Mouse (Mus musculus): Measurements from ENCODE around the gene Olfr1369-ps1. TPM values are rescaled to one million over a fixed set of nuclear protein-coding genes. Genes with fewer than 3 reads are reported as not detected.
A peak's percentile ranks its signal among the peaks of the same experiment; 100 is the strongest.
"Not testable (repeated sequence)": the region's sequence is repeated elsewhere in the genome, so short reads cannot be mapped to it uniquely, and the experiment has no call there.

Olfr1369-ps1 gene
- polyA plus RNA-seq (2015; fragmentation: Nextera tagmentation; extraction: Ambion mirVana) = 0.05 TPM in 1 of 2 replicates, not detected in the other

GRCm38 (mm10) chr13:21111183-21111582 is at the start of gene Olfr1369-ps1:
Gene Olfr1369-ps1 (plus strand): TSS chr13:21111483.
- not testable (repeated sequence) for H3K4me1 ChIP-seq; H3K9ac ChIP-seq; H3K27me3 ChIP-seq (replicated peaks); H3K27ac ChIP-seq; H3K36me3 ChIP-seq (replicated peaks); H3K4me2 ChIP-seq; ATAC-seq (replicated peaks); H3K9me3 ChIP-seq; H3K4me3 ChIP-seq
- 63% methylated on average over 3 of the region's 3 CpGs for WGBS

GRCm38 (mm10) chr13:21066021-21066420 is 45.3 kb upstream of the Olfr1369-ps1 start:
- no peaks in the 10 kb centered on the region for H3K4me1 ChIP-seq
- no peaks in the 10 kb centered on the region for H3K36me3 ChIP-seq (replicated peaks)
- H3K27ac ChIP-seq = no peak overlapping the region
- ATAC-seq (replicated peaks) = no peak
- no peak overlapping the region for H3K4me2 ChIP-seq
- H3K9me3 ChIP-seq = no peaks in the 10 kb centered on the region
- H3K9ac ChIP-seq = no peak overlapping the region
- no peaks in the 10 kb centered on the region for H3K27me3 ChIP-seq (replicated peaks)
- no peak overlapping the region for H3K4me3 ChIP-seq
- 87% methylated on average over 2 of the region's 2 CpGs for WGBS

DNA sequence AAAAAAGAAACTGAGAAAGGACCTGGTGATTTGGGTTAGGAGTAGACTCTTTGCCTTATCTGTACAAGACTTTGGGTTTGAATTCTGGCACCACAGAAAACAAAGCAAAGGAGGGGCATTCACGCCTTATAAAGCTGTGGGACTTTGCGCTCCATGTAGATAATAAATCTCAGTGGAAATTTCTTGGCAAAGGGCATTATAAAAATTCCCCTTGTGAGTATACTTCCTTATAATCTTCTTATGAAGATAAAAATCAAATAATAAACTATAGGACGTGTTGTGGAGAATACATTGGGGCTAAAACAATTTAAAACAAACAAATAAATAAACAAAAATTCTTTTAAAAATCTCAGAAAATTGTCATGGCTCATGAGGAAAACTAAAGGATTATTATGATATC is 36.4 kb upstream of the Olfr1369-ps1 start, which contains the start of gene Olfr1370:
Olfr1370 (minus strand) TSS at position 101 of the 400 bp plus-strand sequence.
- H3K9me3 ChIP-seq = no peaks in the 10 kb centered on the region
- no peaks in the 10 kb centered on the region for H3K27me3 ChIP-seq (replicated peaks)
- H3K4me2 ChIP-seq = no peak within 1 kb of the TSS
- H3K27ac ChIP-seq = no peak within 1 kb of the TSS
- WGBS = 86% methylated on average over 3 of the region's 3 CpGs
- no peaks in the 10 kb centered on the region for H3K4me1 ChIP-seq
- no peak for ATAC-seq (replicated peaks)
- no peak within 1 kb of the TSS for H3K9ac ChIP-seq
- no peak within 1 kb of the TSS for H3K4me3 ChIP-seq
- no peaks in the 10 kb centered on the region for H3K36me3 ChIP-seq (replicated peaks)

GRCm38 (mm10) chr13:21082686-21083085 is 28.6 kb upstream of the Olfr1369-ps1 start:
- WGBS = 77% methylated on average over 2 of the region's 2 CpGs

DNA sequence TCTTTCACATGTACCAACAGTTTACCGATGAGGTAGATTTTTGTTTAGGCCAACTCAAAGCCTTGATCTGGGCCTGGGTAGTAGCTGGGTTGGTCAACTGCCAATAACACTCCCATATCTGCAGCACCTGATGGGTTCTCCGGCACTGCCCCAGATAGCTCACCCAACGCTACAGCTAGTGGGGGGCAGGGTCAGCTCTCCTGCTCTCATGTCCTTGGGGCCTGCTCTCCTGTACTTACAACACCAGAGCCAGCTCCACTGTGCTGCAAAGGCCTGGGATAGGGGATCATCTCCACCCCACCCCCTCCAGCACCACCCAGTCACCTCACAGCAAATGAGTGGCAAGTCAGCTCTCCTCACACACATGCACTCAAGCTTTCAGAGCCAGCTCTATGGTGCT is 1.5 kb upstream of the Olfr1369-ps1 start:
- Histone ChIP-seq H3K4me2 (no peak overlapping the region), H3K9ac (no peak overlapping the region), H3K36me3 (replicated peaks) (no peaks in the 10 kb centered on the region), H3K27ac (no peak overlapping the region), H3K4me1 (no peaks in the 10 kb centered on the region), H3K9me3 (no peaks in the 10 kb centered on the region), H3K4me3 (no peak overlapping the region), H3K27me3 (replicated peaks) (no peaks in the 10 kb centered on the region)
- WGBS = 88% methylated on average over 3 of the region's 3 CpGs
- ATAC-seq (replicated peaks) = no peak

More at GRCm38 (mm10) chr13:21082686-21083085, 28.6 kb upstream of the Olfr1369-ps1 start:
- no peak overlapping the region for H3K27ac ChIP-seq
- no peaks in the 10 kb centered on the region for H3K9me3 ChIP-seq
- H3K4me1 ChIP-seq = no peaks in the 10 kb centered on the region
- no peak overlapping the region for H3K9ac ChIP-seq
- no peak overlapping the region for H3K4me3 ChIP-seq
- H3K27me3 ChIP-seq (replicated peaks) = no peaks in the 10 kb centered on the region
- no peak for ATAC-seq (replicated peaks)
- no peaks in the 10 kb centered on the region for H3K36me3 ChIP-seq (replicated peaks)
- H3K4me2 ChIP-seq = no peak overlapping the region

- ATAC-seq (replicated peaks) = no peak
- Histone ChIP-seq H3K9me3 (no peaks in the 10 kb centered on the region), H3K36me3 (replicated peaks) (no peaks in the 10 kb centered on the region), H3K4me3 (no peak overlapping the region), H3K27ac (no peak overlapping the region), H3K9ac (no peak overlapping the region), H3K27me3 (replicated peaks) (no peaks in the 10 kb centered on the region), H3K4me2 (no peak overlapping the region), H3K4me1 (no peaks in the 10 kb centered on the region)
- 91% methylated on average over 6 of the region's 6 CpGs for WGBS
Measured at GRCm38 (mm10) chr13:21110441-21110840, 842 bp upstream of the Olfr1369-ps1 start.

- H3K4me2 ChIP-seq = no peak overlapping the region
- no peaks in the 10 kb centered on the region for H3K9me3 ChIP-seq
- H3K9ac ChIP-seq = no peak overlapping the region
- 84% methylated on average over 4 of the region's 4 CpGs for WGBS
- no peak overlapping the region for H3K27ac ChIP-seq
- no peak overlapping the region for H3K4me3 ChIP-seq
- ATAC-seq (replicated peaks) = no peak
- H3K4me1 ChIP-seq = no peaks in the 10 kb centered on the region
- no peaks in the 10 kb centered on the region for H3K27me3 ChIP-seq (replicated peaks)
- H3K36me3 ChIP-seq (replicated peaks) = no peaks in the 10 kb centered on the region
Measured at GRCm38 (mm10) chr13:21114121-21114520, 2.8 kb downstream of the Olfr1369-ps1 start.

GRCm38 (mm10) chr13:21129339-21129738 is 18.1 kb downstream of the Olfr1369-ps1 start, which contains the start of gene Olfr263:
Gene Olfr263 (plus strand): TSS chr13:21129639.
- not testable (repeated sequence) for ATAC-seq (replicated peaks); H3K36me3 ChIP-seq (replicated peaks); H3K4me2 ChIP-seq; H3K27me3 ChIP-seq (replicated peaks); H3K9me3 ChIP-seq; H3K9ac ChIP-seq; H3K27ac ChIP-seq; H3K4me1 ChIP-seq; H3K4me3 ChIP-seq
- WGBS = 78% methylated on average over 3 of the region's 3 CpGs

DNA sequence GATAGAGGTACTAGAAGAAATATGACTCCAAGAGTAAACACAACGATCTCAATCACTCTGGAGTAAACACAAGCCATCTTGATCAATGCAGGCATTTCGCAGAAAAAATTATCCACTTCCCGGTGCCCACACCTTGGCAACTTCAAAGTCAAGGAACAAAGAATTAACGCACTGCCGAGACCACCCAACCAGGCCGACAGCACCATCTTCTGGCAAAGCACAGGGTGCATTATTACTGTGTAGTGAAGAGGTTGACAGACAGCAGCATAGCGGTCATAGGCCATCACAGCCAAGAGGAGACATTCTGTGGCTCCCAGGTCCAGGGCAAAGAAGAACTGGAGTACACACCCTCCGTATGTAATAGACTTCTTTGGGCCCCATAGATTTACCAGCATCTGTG is 31.1 kb downstream of the Olfr1369-ps1 start:
- Histone ChIP-seq H3K27me3 (replicated peaks) (no peaks in the 10 kb centered on the region), H3K9ac (no peak overlapping the region), H3K4me1 (no peaks in the 10 kb centered on the region), H3K27ac (no peak overlapping the region), H3K4me2 (no peak overlapping the region), H3K4me3 (no peak overlapping the region), H3K36me3 (replicated peaks) (no peaks in the 10 kb centered on the region), H3K9me3 (no peaks in the 10 kb centered on the region)
- ATAC-seq (replicated peaks) = no peak
- WGBS = 54% methylated on average over 8 of the region's 8 CpGs

GRCm38 (mm10) chr13:21145767-21146166 is 34.5 kb downstream of the Olfr1369-ps1 start, which contains the start of gene Olfr1368:
Gene Olfr1368 (minus strand): TSS chr13:21145867.
- H3K9me3 ChIP-seq = no peaks in the 10 kb centered on the region
- no peak within 1 kb of the TSS for H3K9ac ChIP-seq
- no peaks in the 10 kb centered on the region for H3K27me3 ChIP-seq (replicated peaks)
- no peak within 1 kb of the TSS for H3K4me3 ChIP-seq
- H3K36me3 ChIP-seq (replicated peaks) = no peaks in the 10 kb centered on the region
- no peaks in the 10 kb centered on the region for H3K4me1 ChIP-seq
- ATAC-seq (replicated peaks) = no peak
- WGBS = 80% methylated on average over 4 of the region's 4 CpGs
- H3K4me2 ChIP-seq = no peak within 1 kb of the TSS
- no peak within 1 kb of the TSS for H3K27ac ChIP-seq

DNA sequence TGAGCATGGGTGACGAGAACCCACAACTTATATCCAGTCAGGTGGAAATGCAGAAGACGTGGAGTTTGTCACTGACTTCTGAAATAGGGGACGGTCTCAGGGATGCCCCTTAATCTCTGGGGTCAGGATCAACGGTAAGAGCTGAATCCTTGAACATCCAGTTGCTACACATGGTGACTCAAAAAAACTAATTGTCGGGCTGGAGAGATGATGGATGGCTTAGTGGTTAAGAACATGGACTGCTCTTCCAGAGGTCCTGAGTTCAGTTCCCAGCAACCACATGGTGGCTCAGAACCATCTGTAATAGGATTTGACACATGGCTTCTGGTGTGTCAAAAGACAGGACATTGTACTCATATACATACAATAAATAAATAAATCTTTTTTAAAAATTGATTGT is 44.6 kb downstream of the Olfr1369-ps1 start:
- Histone ChIP-seq H3K27me3 (replicated peaks) (0 out of 2 replicates have a peak, but pooled peaks cover 3% of the 10 kb centered on the region), H3K4me3 (no peak overlapping the region), H3K36me3 (replicated peaks) (no peaks in the 10 kb centered on the region), H3K9me3 (no peaks in the 10 kb centered on the region), H3K4me1 (peaks cover 16% of the 10 kb centered on the region), H3K27ac (no peak overlapping the region), H3K4me2 (no peak overlapping the region), H3K9ac (no peak overlapping the region)
- no peak for ATAC-seq (replicated peaks)
- 89% methylated on average over 5 of the region's 5 CpGs for WGBS

- peaks cover 19% of the 10 kb centered on the region for H3K4me1 ChIP-seq
- 8% methylated on average over 9 of the region's 9 CpGs for WGBS
- H3K4me2 ChIP-seq = peak overlapping the region; percentile 98
- H3K4me3 ChIP-seq = peak overlapping the region; percentile 77; the same call in 1 of the 2 replicates
- no peak overlapping the region for H3K27ac ChIP-seq
- H3K27me3 ChIP-seq (replicated peaks) = 0 out of 2 replicates have a peak, but pooled peaks cover 3% of the 10 kb centered on the region
- no peaks in the 10 kb centered on the region for H3K9me3 ChIP-seq
- ATAC-seq (replicated peaks) = no peak
- no peaks in the 10 kb centered on the region for H3K36me3 ChIP-seq (replicated peaks)
- no peak overlapping the region for H3K9ac ChIP-seq
Measured at GRCm38 (mm10) chr13:21158071-21158470, 46.8 kb downstream of the Olfr1369-ps1 start.

- H3K27ac ChIP-seq = no peak overlapping the region
- H3K9ac ChIP-seq = peak overlapping the region; percentile 57
- H3K36me3 ChIP-seq (replicated peaks) = no peaks in the 10 kb centered on the region
- ATAC-seq (replicated peaks) = peak; percentile 42
- peak overlapping the region; percentile 98 for H3K4me2 ChIP-seq
- under 1% methylated on average over 19 of the region's 19 CpGs for WGBS
- H3K9me3 ChIP-seq = no peaks in the 10 kb centered on the region
- peaks cover 19% of the 10 kb centered on the region for H3K4me1 ChIP-seq
- peak overlapping the region; percentile 77 for H3K4me3 ChIP-seq
- 0 out of 2 replicates have a peak, but pooled peaks cover 3% of the 10 kb centered on the region for H3K27me3 ChIP-seq (replicated peaks)
Measured at GRCm38 (mm10) chr13:21158785-21159474, 47.6 kb downstream of the Olfr1369-ps1 start.

All from midbrain, embryonic 15.5 days (tissue).